Mouse (Mus musculus): ENCODE data around the gene Uap1l1. TPM values are rescaled to one million over a fixed set of nuclear protein-coding genes. Genes with fewer than 3 reads are reported as not detected.
A peak's percentile ranks its signal among the peaks of the same experiment; 100 is the strongest.

The Uap1l1 gene
- polyA plus RNA-seq, 1 experiment from 2014 or later = 105 TPM

GRCm38 (mm10) chr2:25363478-25364178 lies 1.9 kb downstream of the Uap1l1 start:
- H3K27me3 ChIP-seq (replicated peaks) = no peaks in the 10 kb centered on the region
- WGBS = 42% methylated on average over 13 of the region's 13 CpGs
- peak overlapping the region; percentile 68 for H3K4me3 ChIP-seq (replicated peaks)
- no peaks in the 10 kb centered on the region for H3K9me3 ChIP-seq
- H3K27ac ChIP-seq = peak overlapping the region; percentile 75
- ATAC-seq = peak; percentile 64
- H3K4me2 ChIP-seq (replicated peaks) = peak overlapping the region; percentile 95
- peak overlapping the region; percentile 70; the same call in 1 of the 2 replicates for H3K9ac ChIP-seq
- H3K36me3 ChIP-seq = no peaks in the 10 kb centered on the region; the same call in 1 of the 2 replicates
- H3K4me1 ChIP-seq (replicated peaks) = peaks cover 13% of the 10 kb centered on the region

DNA sequence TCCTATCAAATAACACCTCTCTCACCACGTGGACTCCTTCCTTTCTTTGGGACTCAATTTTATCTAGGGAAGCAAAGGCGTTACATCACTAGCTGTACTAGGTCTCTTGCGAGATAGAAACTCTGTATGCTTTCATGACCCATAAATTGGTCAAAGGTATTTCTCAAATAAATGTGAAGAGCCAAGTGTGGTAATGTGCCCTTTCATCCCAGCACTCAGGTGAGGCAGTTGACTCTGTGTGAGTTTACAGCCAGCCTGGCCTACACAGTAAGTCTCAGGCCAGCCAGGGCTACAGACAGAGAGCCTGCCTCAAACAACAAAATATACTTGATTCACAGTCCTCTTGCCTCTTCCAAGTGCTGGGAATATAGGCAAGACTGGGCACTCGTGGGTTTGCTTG lies 5.6 kb downstream of the Uap1l1 start:
- no peaks in the 10 kb centered on the region; the same call in 1 of the 2 replicates for H3K36me3 ChIP-seq
- no peak overlapping the region for H3K4me2 ChIP-seq (replicated peaks)
- WGBS = 78% methylated on average over 4 of the region's 4 CpGs
- no peak for ATAC-seq
- no peaks in the 10 kb centered on the region for H3K9me3 ChIP-seq
- H3K27ac ChIP-seq = no peak overlapping the region
- H3K4me3 ChIP-seq (replicated peaks) = no peak overlapping the region
- H3K27me3 ChIP-seq (replicated peaks) = no peaks in the 10 kb centered on the region
- H3K9ac ChIP-seq = no peak overlapping the region
- peaks cover 32% of the 10 kb centered on the region for H3K4me1 ChIP-seq (replicated peaks)

DNA sequence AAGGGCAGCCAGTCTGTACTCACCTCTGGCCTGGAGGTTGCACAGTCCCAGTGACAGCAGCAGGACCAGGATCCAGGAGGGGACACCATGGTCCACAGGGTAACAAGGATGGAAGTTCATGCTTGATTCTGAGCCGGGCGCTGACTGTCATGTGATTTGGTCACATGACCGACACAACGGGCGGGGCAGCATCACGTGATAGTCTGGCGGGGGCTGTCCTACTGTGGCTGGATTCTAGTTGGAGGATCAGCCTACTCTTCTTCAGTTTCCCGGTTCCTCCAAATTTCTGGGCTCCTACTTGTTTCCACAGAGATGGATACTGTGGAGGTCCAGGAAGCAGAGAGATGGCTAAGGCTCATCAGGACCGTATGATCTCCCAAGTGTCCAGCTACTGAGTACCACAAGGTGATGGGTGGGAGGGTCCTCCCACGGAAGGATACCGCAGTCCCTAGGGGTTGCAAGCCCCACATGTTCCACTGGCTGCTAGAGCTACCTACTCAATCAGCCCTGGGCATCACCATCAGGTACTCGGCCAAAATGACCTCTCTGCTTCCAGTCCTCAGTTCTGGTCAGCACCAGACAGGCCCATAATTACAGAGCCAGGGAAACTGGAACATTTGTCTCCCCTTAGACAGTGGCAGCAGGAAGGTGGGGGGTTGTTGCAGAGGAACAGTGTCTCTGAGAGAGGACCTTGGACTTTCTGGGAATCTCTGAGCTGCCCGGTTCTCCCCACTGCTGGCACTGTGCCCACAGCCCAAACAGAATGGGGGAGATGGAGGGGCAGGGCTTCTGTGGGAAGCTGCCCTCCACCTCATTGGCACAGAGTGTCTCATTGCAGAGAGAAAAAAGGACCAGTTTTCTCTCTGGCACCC lies 9.0 kb downstream of the Uap1l1 start, which contains the start of gene Dpp7:
Gene Dpp7, minus strand, starts transcription at position 152 of the 872 bp plus-strand sequence.
- peaks cover 23% of the 10 kb centered on the region for H3K4me1 ChIP-seq (replicated peaks)
- peak within 1 kb of the TSS; percentile 50 for H3K9ac ChIP-seq
- no peak within 1 kb of the TSS for H3K27ac ChIP-seq
- ATAC-seq = peak; percentile 83
- H3K36me3 ChIP-seq = peaks cover 12% of the 10 kb centered on the region
- WGBS = 4% methylated on average over 13 of the region's 13 CpGs
- H3K9me3 ChIP-seq = no peaks in the 10 kb centered on the region
- H3K4me3 ChIP-seq (replicated peaks) = peak within 1 kb of the TSS; percentile 51
- H3K4me2 ChIP-seq (replicated peaks) = peak within 1 kb of the TSS; percentile 89
- no peaks in the 10 kb centered on the region for H3K27me3 ChIP-seq (replicated peaks)

GRCm38 (mm10) chr2:25355419-25356066 lies 9.9 kb downstream of the Uap1l1 start:
- WGBS = 37% methylated on average over 18 of the region's 18 CpGs
- peak overlapping the region; percentile 50 for H3K9ac ChIP-seq
- no peak overlapping the region for H3K27ac ChIP-seq
- peaks cover 16% of the 10 kb centered on the region for H3K36me3 ChIP-seq
- no peaks in the 10 kb centered on the region for H3K9me3 ChIP-seq
- H3K4me1 ChIP-seq (replicated peaks) = peaks cover 23% of the 10 kb centered on the region
- peak overlapping the region; percentile 51 for H3K4me3 ChIP-seq (replicated peaks)
- H3K27me3 ChIP-seq (replicated peaks) = no peaks in the 10 kb centered on the region
- H3K4me2 ChIP-seq (replicated peaks) = peak overlapping the region; percentile 89
- ATAC-seq = no peak

- no peak overlapping the region for H3K9ac ChIP-seq
- no peak for ATAC-seq
- no peaks in the 10 kb centered on the region for H3K9me3 ChIP-seq
- no peaks in the 10 kb centered on the region for H3K27me3 ChIP-seq (replicated peaks)
- peaks cover 23% of the 10 kb centered on the region for H3K4me1 ChIP-seq (replicated peaks)
- H3K27ac ChIP-seq = no peak overlapping the region
- H3K4me3 ChIP-seq (replicated peaks) = no peak overlapping the region
- 85% methylated on average over 6 of the region's 6 CpGs for WGBS
- H3K4me2 ChIP-seq (replicated peaks) = no peak overlapping the region
- peaks cover 29% of the 10 kb centered on the region for H3K36me3 ChIP-seq
These were observed 11.3 kb downstream of the Uap1l1 start for GRCm38 (mm10) chr2:25354211-25354610.

GRCm38 (mm10) chr2:25350701-25351100 lies 14.8 kb downstream of the Uap1l1 start:
- H3K27me3 ChIP-seq (replicated peaks) = no peaks in the 10 kb centered on the region
- no peak overlapping the region for H3K4me2 ChIP-seq (replicated peaks)
- no peak overlapping the region for H3K4me3 ChIP-seq (replicated peaks)
- H3K4me1 ChIP-seq (replicated peaks) = peaks cover 12% of the 10 kb centered on the region
- H3K36me3 ChIP-seq = peaks cover 58% of the 10 kb centered on the region
- no peak for ATAC-seq
- WGBS = 91% methylated on average over 3 of the region's 3 CpGs
- no peak overlapping the region for H3K9ac ChIP-seq
- no peak overlapping the region for H3K27ac ChIP-seq
- no peaks in the 10 kb centered on the region for H3K9me3 ChIP-seq

DNA sequence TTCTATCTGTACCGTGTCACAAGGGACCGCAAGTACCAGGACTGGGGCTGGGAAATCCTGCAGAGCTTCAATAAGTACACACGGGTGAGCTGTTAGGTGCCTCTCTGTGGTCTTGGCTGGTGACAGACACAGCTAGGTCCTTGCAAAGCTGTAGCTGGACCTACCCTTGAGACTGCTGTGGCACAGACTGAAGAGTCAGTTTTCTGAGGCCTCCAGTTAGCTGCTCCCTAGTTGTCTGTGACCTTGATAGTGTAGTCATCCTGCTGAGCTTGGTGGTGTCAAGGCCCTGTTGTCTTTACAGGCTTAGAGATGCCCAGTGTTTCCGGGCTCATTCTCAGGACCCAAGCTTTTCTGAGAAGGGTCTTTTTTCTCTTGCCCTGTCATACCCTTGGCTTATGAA lies 16.0 kb downstream of the Uap1l1 start:
- 94% methylated on average over 4 of the region's 4 CpGs for WGBS
- Histone ChIP-seq H3K4me3 (replicated peaks) (no peak overlapping the region), H3K27ac (no peak overlapping the region), H3K36me3 (peaks cover 70% of the 10 kb centered on the region), H3K4me1 (replicated peaks) (0 out of 2 replicates have a peak, but pooled peaks cover under 1% of the 10 kb centered on the region), H3K4me2 (replicated peaks) (no peak overlapping the region), H3K9me3 (no peaks in the 10 kb centered on the region), H3K9ac (no peak overlapping the region), H3K27me3 (replicated peaks) (no peaks in the 10 kb centered on the region)
- ATAC-seq = no peak

GRCm38 (mm10) chr2:25348162-25348561 lies 17.3 kb downstream of the Uap1l1 start:
- 92% methylated on average over 7 of the region's 7 CpGs for WGBS
- H3K27me3 ChIP-seq (replicated peaks) = no peaks in the 10 kb centered on the region
- H3K4me3 ChIP-seq (replicated peaks) = no peak overlapping the region
- no peak overlapping the region for H3K4me2 ChIP-seq (replicated peaks)
- H3K27ac ChIP-seq = no peak overlapping the region
- H3K9ac ChIP-seq = no peak overlapping the region
- peaks cover 81% of the 10 kb centered on the region for H3K36me3 ChIP-seq
- no peak for ATAC-seq
- H3K4me1 ChIP-seq (replicated peaks) = no peaks in the 10 kb centered on the region
- no peaks in the 10 kb centered on the region for H3K9me3 ChIP-seq

DNA sequence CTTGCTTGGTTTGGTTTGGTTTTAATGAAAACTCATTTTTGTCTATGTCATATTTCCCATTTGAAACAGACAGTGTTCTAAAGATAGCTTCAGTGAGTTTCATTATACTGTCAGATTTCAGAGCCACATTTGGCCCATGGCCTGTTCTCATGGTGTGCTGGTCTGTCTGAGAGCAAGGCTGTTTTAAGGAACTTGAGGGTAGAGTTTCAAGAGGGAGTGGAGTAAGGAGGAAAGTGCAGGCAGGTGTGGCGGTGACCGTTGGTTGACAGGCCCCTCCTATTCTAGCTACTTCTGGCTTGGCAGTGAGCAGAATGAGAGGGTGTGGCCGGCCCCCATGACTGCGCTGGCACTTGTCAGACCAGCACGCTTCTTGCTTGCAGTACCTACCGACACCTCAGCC lies 27.2 kb downstream of the Uap1l1 start:
- 84% methylated on average over 6 of the region's 6 CpGs for WGBS
- Histone ChIP-seq H3K4me2 (replicated peaks) (no peak overlapping the region), H3K4me3 (replicated peaks) (no peak overlapping the region), H3K9ac (no peak overlapping the region), H3K36me3 (peaks cover 39% of the 10 kb centered on the region), H3K9me3 (no peaks in the 10 kb centered on the region), H3K4me1 (replicated peaks) (peaks cover 3% of the 10 kb centered on the region), H3K27me3 (replicated peaks) (no peaks in the 10 kb centered on the region), H3K27ac (no peak overlapping the region)
- no peak for ATAC-seq

DNA sequence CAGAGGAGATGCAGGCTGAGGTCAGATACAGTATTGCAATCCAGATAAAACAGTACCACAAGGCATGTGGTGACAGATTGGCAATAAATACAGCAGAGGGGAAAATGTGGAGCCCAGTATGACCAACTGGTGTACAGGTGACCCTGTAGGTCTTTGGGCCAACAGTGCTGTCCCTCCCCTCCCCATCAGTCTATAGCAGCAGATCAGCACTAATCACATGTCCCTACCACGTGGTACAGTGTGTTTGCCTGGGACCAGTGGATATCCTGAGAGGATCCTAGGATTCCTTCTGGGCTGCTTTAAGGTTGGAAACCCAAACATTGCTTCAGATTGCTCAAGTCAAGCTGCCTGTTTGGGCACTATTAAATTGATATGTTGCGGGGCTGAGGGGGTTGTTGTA lies 31.9 kb downstream of the Uap1l1 start:
- no peaks in the 10 kb centered on the region for H3K27me3 ChIP-seq (replicated peaks)
- peak overlapping the region; percentile 89 for H3K4me3 ChIP-seq (replicated peaks)
- peak overlapping the region; percentile 83; the same call in 1 of the 2 replicates for H3K9ac ChIP-seq
- peaks cover 25% of the 10 kb centered on the region for H3K36me3 ChIP-seq
- ATAC-seq = no peak
- no peaks in the 10 kb centered on the region for H3K9me3 ChIP-seq
- peak overlapping the region; percentile 88 for H3K4me2 ChIP-seq (replicated peaks)
- peaks cover 10% of the 10 kb centered on the region for H3K4me1 ChIP-seq (replicated peaks)
- no peak overlapping the region for H3K27ac ChIP-seq
- 83% methylated on average over 2 of the region's 2 CpGs for WGBS

GRCm38 (mm10) chr2:25332286-25333160 lies 33.0 kb downstream of the Uap1l1 start, which contains the start of gene Man1b1:
Gene Man1b1 (plus strand): TSS chr2:25332338.
- peak; percentile 98 for ATAC-seq
- Histone ChIP-seq H3K4me1 (replicated peaks) (peaks cover 10% of the 10 kb centered on the region), H3K36me3 (peaks cover 16% of the 10 kb centered on the region), H3K9ac (peak within 1 kb of the TSS; percentile 96), H3K4me3 (replicated peaks) (peak within 1 kb of the TSS; percentile 89), H3K9me3 (no peaks in the 10 kb centered on the region), H3K4me2 (replicated peaks) (peak within 1 kb of the TSS; percentile 88), H3K27ac (peak within 1 kb of the TSS; percentile 87), H3K27me3 (replicated peaks) (no peaks in the 10 kb centered on the region)
- WGBS = under 1% methylated on average over 78 of the region's 78 CpGs
